Mouse (Mus musculus) frontal cortex, postnatal 10 days (tissue): Measurements from ENCODE around the gene Id3.

Experiments
- DNase-seq, 2 experiments: peaks; one replicate each; pipeline ENCODE4 v3.0.0; 2022; ENCODE audit warnings: low spot score in 2 of 2, mixed read lengths in 1 of 2

Gene Id3

GRCm38 (mm10) chr4:136177612-136178474 lies 34.5 kb downstream of the Id3 start:
- DNase-seq: no peak

GRCm38 (mm10) chr4:136178475-136178921 lies 35.2 kb downstream of the Id3 start:
- no peak for DNase-seq

- DNase-seq: no peak
Observed at GRCm38 (mm10) chr4:136179456-136179855, 36.2 kb downstream of the Id3 start.

GRCm38 (mm10) chr4:136179998-136180397 lies 36.7 kb downstream of the Id3 start:
- DNase-seq: peak; percentile 48 to 73

- peak; percentile 60 to 81 for DNase-seq
Observed at GRCm38 (mm10) chr4:136180408-136181330, 37.4 kb downstream of the Id3 start.

- no peak for DNase-seq
Observed at GRCm38 (mm10) chr4:136181367-136181766, 38.1 kb downstream of the Id3 start.

GRCm38 (mm10) chr4:136185375-136185774 lies 42.1 kb downstream of the Id3 start:
- DNase-seq: no peak

GRCm38 (mm10) chr4:136186315-136186714 lies 43.0 kb downstream of the Id3 start:
- DNase-seq: no peak

GRCm38 (mm10) chr4:136186739-136187472 lies 43.6 kb downstream of the Id3 start:
- no peak for DNase-seq

GRCm38 (mm10) chr4:136188973-136189737 lies 45.9 kb downstream of the Id3 start:
- no peak for DNase-seq

GRCm38 (mm10) chr4:136189912-136190311 lies 46.6 kb downstream of the Id3 start:
- DNase-seq: no peak

- DNase-seq: no peak
Observed at GRCm38 (mm10) chr4:136193571-136193970, 50.3 kb downstream of the Id3 start.

- no peak for DNase-seq
Observed at GRCm38 (mm10) chr4:136195029-136195428, 51.7 kb downstream of the Id3 start.
